Mouse (Mus musculus): ENCODE results near the gene Supt6. TPM values are rescaled to one million over a fixed set of nuclear protein-coding genes. Genes with fewer than 3 reads are reported as not detected.

The Supt6 gene
- polyA plus RNA-seq, 1 experiment = 73.4 TPM

DNA sequence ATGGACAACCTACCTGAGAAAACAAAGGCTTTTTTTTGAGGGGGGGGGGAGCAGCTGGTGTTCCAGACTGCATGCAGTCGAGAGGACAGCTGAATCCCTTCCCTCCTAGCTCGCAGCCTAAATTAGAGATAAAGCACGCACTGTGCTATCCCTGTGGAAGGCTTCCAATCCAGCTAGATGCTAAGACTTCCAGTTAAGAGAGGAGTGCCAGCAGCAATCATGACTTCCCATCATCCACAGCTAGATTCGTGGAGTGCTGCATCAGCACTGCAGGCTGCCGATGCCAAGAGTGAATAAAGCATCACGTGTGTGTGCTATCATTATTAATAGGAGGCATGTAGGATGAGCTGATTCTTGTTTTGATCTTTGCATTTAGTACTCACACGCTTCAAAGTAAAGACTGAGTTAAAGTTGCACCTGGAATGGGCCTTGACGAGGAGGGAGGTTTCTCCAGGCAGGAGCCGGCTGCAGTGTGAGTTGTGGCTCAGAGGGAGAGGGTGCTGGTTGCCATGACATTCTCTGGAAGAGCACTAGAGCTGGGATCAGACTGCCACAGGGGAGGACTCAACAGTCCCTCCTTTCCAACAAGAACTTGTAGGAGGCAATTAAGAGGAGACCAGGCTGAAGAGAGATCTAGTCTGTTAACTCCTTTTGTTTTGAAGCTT, 5.5 kb downstream of the Supt6 start:
- no peak for TF ChIP-seq CTCF (IDR thresholded peaks at IDR 0.05; ENCODE audit: low read depth, low read length)
- no peak for TF ChIP-seq EP300 (IDR thresholded peaks at IDR 0.05; ENCODE audit: insufficient read depth, low read depth, low read length)
- TF ChIP-seq POLR2A (IDR thresholded peaks at IDR 0.05; ENCODE audit: insufficient read depth, low read length) = no peak
- no peaks in the 10 kb centered on the region for H3K27me3 ChIP-seq (ENCODE audit: control insufficient read depth, insufficient read depth, low read length, poor library complexity, severe bottlenecking)
- H3K27ac ChIP-seq (ENCODE audit: insufficient read depth, low read length) = no peak overlapping the region
- H3K9me3 ChIP-seq (replicated peaks; ENCODE audit: control insufficient read depth, insufficient read depth, low read length, poor library complexity, severe bottlenecking) = no peaks in the 10 kb centered on the region
- H3K4me1 ChIP-seq (ENCODE audit: control insufficient read depth, insufficient read depth, low read length) = no peaks in the 10 kb centered on the region
- no peak overlapping the region for H3K9ac ChIP-seq (ENCODE audit: low read depth, poor library complexity, severe bottlenecking)
- no peak overlapping the region for H3K4me3 ChIP-seq (ENCODE audit: low read depth, low read length)
- peaks cover 25% of the 10 kb centered on the region for H3K36me3 ChIP-seq (ENCODE audit: control insufficient read depth, insufficient read depth, low read length, poor library complexity, severe bottlenecking)

- TF ChIP-seq CTCF (IDR thresholded peaks at IDR 0.05; ENCODE audit: low read depth, low read length) = no peak
- no peak for TF ChIP-seq POLR2A (IDR thresholded peaks at IDR 0.05; ENCODE audit: insufficient read depth, low read length)
- TF ChIP-seq EP300 (IDR thresholded peaks at IDR 0.05; ENCODE audit: insufficient read depth, low read depth, low read length) = no peak
- Histone ChIP-seq H3K27me3 (ENCODE audit: control insufficient read depth, insufficient read depth, low read length, poor library complexity, severe bottlenecking) (no peaks in the 10 kb centered on the region), H3K4me3 (ENCODE audit: low read depth, low read length) (no peak overlapping the region), H3K9me3 (replicated peaks; ENCODE audit: control insufficient read depth, insufficient read depth, low read length, poor library complexity, severe bottlenecking) (no peaks in the 10 kb centered on the region), H3K36me3 (ENCODE audit: control insufficient read depth, insufficient read depth, low read length, poor library complexity, severe bottlenecking) (peaks cover 64% of the 10 kb centered on the region), H3K27ac (ENCODE audit: insufficient read depth, low read length) (no peak overlapping the region), H3K4me1 (ENCODE audit: control insufficient read depth, insufficient read depth, low read length) (no peaks in the 10 kb centered on the region), H3K9ac (ENCODE audit: low read depth, poor library complexity, severe bottlenecking) (no peak overlapping the region)
Observed at GRCm38 (mm10) chr11:78231518-78231917, 14.3 kb downstream of the Supt6 start.

- H3K9me3 ChIP-seq (replicated peaks; ENCODE audit: control insufficient read depth, insufficient read depth, low read length, poor library complexity, severe bottlenecking) = no peaks in the 10 kb centered on the region
- no peak overlapping the region for H3K4me3 ChIP-seq (ENCODE audit: low read depth, low read length)
- no peaks in the 10 kb centered on the region for H3K4me1 ChIP-seq (ENCODE audit: control insufficient read depth, insufficient read depth, low read length)
- no peaks in the 10 kb centered on the region for H3K27me3 ChIP-seq (ENCODE audit: control insufficient read depth, insufficient read depth, low read length, poor library complexity, severe bottlenecking)
- TF ChIP-seq CTCF (IDR thresholded peaks at IDR 0.05; ENCODE audit: low read depth, low read length) (no peak), EP300 (IDR thresholded peaks at IDR 0.05; ENCODE audit: insufficient read depth, low read depth, low read length) (no peak), POLR2A (IDR thresholded peaks at IDR 0.05; ENCODE audit: insufficient read depth, low read length) (no peak)
- no peak overlapping the region for H3K27ac ChIP-seq (ENCODE audit: insufficient read depth, low read length)
- H3K36me3 ChIP-seq (ENCODE audit: control insufficient read depth, insufficient read depth, low read length, poor library complexity, severe bottlenecking) = peaks cover 92% of the 10 kb centered on the region
- H3K9ac ChIP-seq (ENCODE audit: low read depth, poor library complexity, severe bottlenecking) = no peak overlapping the region
Observed at GRCm38 (mm10) chr11:78223586-78223985, 22.2 kb downstream of the Supt6 start.

- Histone ChIP-seq H3K27me3 (ENCODE audit: control insufficient read depth, insufficient read depth, low read length, poor library complexity, severe bottlenecking) (no peaks in the 10 kb centered on the region), H3K4me3 (ENCODE audit: low read depth, low read length) (no peak overlapping the region), H3K4me1 (ENCODE audit: control insufficient read depth, insufficient read depth, low read length) (no peaks in the 10 kb centered on the region), H3K9me3 (replicated peaks; ENCODE audit: control insufficient read depth, insufficient read depth, low read length, poor library complexity, severe bottlenecking) (no peaks in the 10 kb centered on the region), H3K27ac (ENCODE audit: insufficient read depth, low read length) (no peak overlapping the region), H3K36me3 (ENCODE audit: control insufficient read depth, insufficient read depth, low read length, poor library complexity, severe bottlenecking) (peaks cover 83% of the 10 kb centered on the region), H3K9ac (ENCODE audit: low read depth, poor library complexity, severe bottlenecking) (no peak overlapping the region)
- no peak for TF ChIP-seq CTCF (IDR thresholded peaks at IDR 0.05; ENCODE audit: low read depth, low read length)
- no peak for TF ChIP-seq EP300 (IDR thresholded peaks at IDR 0.05; ENCODE audit: insufficient read depth, low read depth, low read length)
Observed at GRCm38 (mm10) chr11:78215709-78216317, 30.0 kb downstream of the Supt6 start.

DNA sequence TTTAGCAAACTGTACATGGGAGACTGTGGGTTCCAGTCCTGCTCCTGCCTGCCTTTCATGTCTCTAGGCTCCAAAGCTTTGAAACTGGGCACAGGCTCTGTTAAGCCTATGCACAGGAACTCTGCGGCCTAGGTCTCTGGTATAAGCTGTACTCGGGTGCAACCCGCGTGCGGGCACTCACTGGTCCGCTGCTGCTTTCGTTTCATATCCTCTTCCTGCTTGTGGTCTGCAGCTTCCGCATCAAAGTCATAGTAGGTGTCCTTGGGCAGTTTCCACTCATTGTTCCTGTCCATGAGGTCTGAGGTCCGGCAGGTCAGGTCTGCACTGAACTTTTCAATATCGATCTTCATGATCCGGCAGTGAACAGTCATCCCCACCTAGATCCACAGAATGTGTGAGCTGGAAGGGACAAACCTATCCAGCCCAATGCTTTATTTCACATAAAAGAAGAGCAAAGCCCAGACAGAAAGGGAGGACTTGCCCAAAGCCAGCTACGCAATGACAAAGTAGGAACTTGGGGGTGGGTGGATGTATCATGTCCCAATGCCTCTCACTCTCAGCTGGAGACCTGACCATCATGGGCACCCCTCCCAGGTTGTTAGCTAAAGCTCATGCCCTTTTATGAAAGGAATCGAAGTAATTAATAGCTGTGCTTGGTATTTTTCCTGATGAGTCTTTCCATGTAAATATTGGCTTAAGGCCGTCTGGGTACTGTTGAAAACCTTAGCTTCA, 32.5 kb downstream of the Supt6 start:
- no peak for TF ChIP-seq CTCF (IDR thresholded peaks at IDR 0.05; ENCODE audit: low read depth, low read length)
- no peak for TF ChIP-seq POLR2A (IDR thresholded peaks at IDR 0.05; ENCODE audit: insufficient read depth, low read length)
- no peak for TF ChIP-seq EP300 (IDR thresholded peaks at IDR 0.05; ENCODE audit: insufficient read depth, low read depth, low read length)
- Histone ChIP-seq H3K9ac (ENCODE audit: low read depth, poor library complexity, severe bottlenecking) (no peak overlapping the region), H3K9me3 (replicated peaks; ENCODE audit: control insufficient read depth, insufficient read depth, low read length, poor library complexity, severe bottlenecking) (no peaks in the 10 kb centered on the region), H3K27ac (ENCODE audit: insufficient read depth, low read length) (no peak overlapping the region), H3K27me3 (ENCODE audit: control insufficient read depth, insufficient read depth, low read length, poor library complexity, severe bottlenecking) (no peaks in the 10 kb centered on the region), H3K4me1 (ENCODE audit: control insufficient read depth, insufficient read depth, low read length) (no peaks in the 10 kb centered on the region), H3K4me3 (ENCODE audit: low read depth, low read length) (no peak overlapping the region), H3K36me3 (ENCODE audit: control insufficient read depth, insufficient read depth, low read length, poor library complexity, severe bottlenecking) (peaks cover 83% of the 10 kb centered on the region)

- H3K9me3 ChIP-seq (replicated peaks; ENCODE audit: control insufficient read depth, insufficient read depth, low read length, poor library complexity, severe bottlenecking) = no peaks in the 10 kb centered on the region
- peaks cover 84% of the 10 kb centered on the region for H3K36me3 ChIP-seq (ENCODE audit: control insufficient read depth, insufficient read depth, low read length, poor library complexity, severe bottlenecking)
- no peak overlapping the region for H3K9ac ChIP-seq (ENCODE audit: low read depth, poor library complexity, severe bottlenecking)
- no peak overlapping the region for H3K27ac ChIP-seq (ENCODE audit: insufficient read depth, low read length)
- H3K4me1 ChIP-seq (ENCODE audit: control insufficient read depth, insufficient read depth, low read length) = no peaks in the 10 kb centered on the region
- TF ChIP-seq POLR2A (IDR thresholded peaks at IDR 0.05; ENCODE audit: insufficient read depth, low read length) = no peak
- TF ChIP-seq CTCF (IDR thresholded peaks at IDR 0.05; ENCODE audit: low read depth, low read length) = no peak
- H3K4me3 ChIP-seq (ENCODE audit: low read depth, low read length) = no peak overlapping the region
- H3K27me3 ChIP-seq (ENCODE audit: control insufficient read depth, insufficient read depth, low read length, poor library complexity, severe bottlenecking) = no peaks in the 10 kb centered on the region
Observed at GRCm38 (mm10) chr11:78211513-78211912, 34.3 kb downstream of the Supt6 start.

Measured in ES-Bruce4 (cell line).